Mouse (Mus musculus): ENCODE data around the gene Myh7b. TPM values are rescaled to one million over a fixed set of nuclear protein-coding genes. Genes with fewer than 3 reads are reported as not detected.

Gene Myh7b
- polyA plus RNA-seq, 1 experiment from 2014 or later: 0.34 TPM

- no peaks in the 10 kb centered on the region for H3K36me3 ChIP-seq (replicated peaks; ENCODE audit: control insufficient read depth, insufficient read depth, low read depth, low read length)
- H3K4me3 ChIP-seq (ENCODE audit: low read depth, low read length): no peak overlapping the region
- DNase-seq (ENCODE audit: low spot score) (no peak), ATAC-seq (replicated peaks; ENCODE audit: insufficient number of reproducible peaks, low FRiP score, low TSS enrichment, low read depth) (no peak)
- no peaks in the 10 kb centered on the region for H3K9me3 ChIP-seq (replicated peaks; ENCODE audit: control insufficient read depth, low read length)
- 77% methylated on average over 9 of the region's 9 CpGs for WGBS
- H3K27ac ChIP-seq (replicated peaks; ENCODE audit: low read depth, low read length): no peak overlapping the region
- H3K9ac ChIP-seq (replicated peaks; ENCODE audit: low read length): no peak overlapping the region
- no peak overlapping the region for H3K4me2 ChIP-seq (ENCODE audit: low read depth, low read length)
- no peaks in the 10 kb centered on the region for H3K27me3 ChIP-seq (ENCODE audit: control insufficient read depth, insufficient read depth, low read length)
- H3K4me1 ChIP-seq (ENCODE audit: control insufficient read depth, insufficient read depth, low read length): no peaks in the 10 kb centered on the region
Observed at GRCm38 (mm10) chr2:155576656-155577055, 34.4 kb upstream of the Myh7b start.

GRCm38 (mm10) chr2:155580331-155580730, 30.7 kb upstream of the Myh7b start:
- no peak overlapping the region for H3K4me3 ChIP-seq (ENCODE audit: low read depth, low read length)
- no peak overlapping the region for H3K9ac ChIP-seq (replicated peaks; ENCODE audit: low read length)
- no peak for ATAC-seq (replicated peaks; ENCODE audit: insufficient number of reproducible peaks, low FRiP score, low TSS enrichment, low read depth)
- DNase-seq (ENCODE audit: low spot score): no peak
- no peaks in the 10 kb centered on the region for H3K36me3 ChIP-seq (replicated peaks; ENCODE audit: control insufficient read depth, insufficient read depth, low read depth, low read length)
- no peaks in the 10 kb centered on the region for H3K4me1 ChIP-seq (ENCODE audit: control insufficient read depth, insufficient read depth, low read length)
- H3K27ac ChIP-seq (replicated peaks; ENCODE audit: low read depth, low read length): no peak overlapping the region
- no peaks in the 10 kb centered on the region for H3K27me3 ChIP-seq (ENCODE audit: control insufficient read depth, insufficient read depth, low read length)
- H3K9me3 ChIP-seq (replicated peaks; ENCODE audit: control insufficient read depth, low read length): no peaks in the 10 kb centered on the region
- no peak overlapping the region for H3K4me2 ChIP-seq (ENCODE audit: low read depth, low read length)
- 87% methylated on average over 3 of the region's 3 CpGs for WGBS

- ATAC-seq (replicated peaks; ENCODE audit: insufficient number of reproducible peaks, low FRiP score, low TSS enrichment, low read depth) (no peak), DNase-seq (ENCODE audit: low spot score) (no peak)
- 76% methylated on average over 4 of the region's 4 CpGs for WGBS
- Histone ChIP-seq H3K9me3 (replicated peaks; ENCODE audit: control insufficient read depth, low read length) (no peaks in the 10 kb centered on the region), H3K4me1 (ENCODE audit: control insufficient read depth, insufficient read depth, low read length) (no peaks in the 10 kb centered on the region), H3K4me3 (ENCODE audit: low read depth, low read length) (no peak overlapping the region), H3K27me3 (ENCODE audit: control insufficient read depth, insufficient read depth, low read length) (no peaks in the 10 kb centered on the region), H3K27ac (replicated peaks; ENCODE audit: low read depth, low read length) (no peak overlapping the region), H3K9ac (replicated peaks; ENCODE audit: low read length) (no peak overlapping the region), H3K4me2 (ENCODE audit: low read depth, low read length) (no peak overlapping the region), H3K36me3 (replicated peaks; ENCODE audit: control insufficient read depth, insufficient read depth, low read depth, low read length) (no peaks in the 10 kb centered on the region)
Observed at GRCm38 (mm10) chr2:155582384-155582995, 28.5 kb upstream of the Myh7b start.

DNA sequence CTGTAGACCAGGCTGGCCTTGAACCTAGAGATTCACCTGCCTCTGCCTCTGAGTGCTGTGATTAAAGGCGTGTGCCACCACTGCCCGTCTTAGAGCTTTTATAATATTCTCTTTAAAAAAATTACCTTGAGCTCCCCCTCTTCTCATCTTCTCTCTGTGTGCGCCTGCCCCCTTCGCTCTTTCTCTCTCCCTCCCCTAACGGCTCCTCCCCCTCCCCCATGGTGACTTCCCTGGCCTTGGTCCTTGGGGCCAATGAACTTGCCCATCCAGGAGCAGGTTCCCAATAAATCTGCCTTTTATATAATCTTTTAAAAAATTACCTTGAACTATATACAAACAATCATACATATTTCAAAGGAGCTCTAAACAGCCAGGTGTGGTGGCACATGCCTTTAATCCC, 28.0 kb upstream of the Myh7b start:
- no peak overlapping the region for H3K4me2 ChIP-seq (ENCODE audit: low read depth, low read length)
- H3K4me3 ChIP-seq (ENCODE audit: low read depth, low read length): no peak overlapping the region
- no peaks in the 10 kb centered on the region for H3K27me3 ChIP-seq (ENCODE audit: control insufficient read depth, insufficient read depth, low read length)
- H3K9ac ChIP-seq (replicated peaks; ENCODE audit: low read length): no peak overlapping the region
- 81% methylated on average over 5 of the region's 5 CpGs for WGBS
- ATAC-seq (replicated peaks; ENCODE audit: insufficient number of reproducible peaks, low FRiP score, low TSS enrichment, low read depth) (no peak), DNase-seq (ENCODE audit: low spot score) (no peak)
- no peaks in the 10 kb centered on the region for H3K4me1 ChIP-seq (ENCODE audit: control insufficient read depth, insufficient read depth, low read length)
- H3K27ac ChIP-seq (replicated peaks; ENCODE audit: low read depth, low read length): no peak overlapping the region
- no peaks in the 10 kb centered on the region for H3K9me3 ChIP-seq (replicated peaks; ENCODE audit: control insufficient read depth, low read length)
- H3K36me3 ChIP-seq (replicated peaks; ENCODE audit: control insufficient read depth, insufficient read depth, low read depth, low read length): no peaks in the 10 kb centered on the region

DNA sequence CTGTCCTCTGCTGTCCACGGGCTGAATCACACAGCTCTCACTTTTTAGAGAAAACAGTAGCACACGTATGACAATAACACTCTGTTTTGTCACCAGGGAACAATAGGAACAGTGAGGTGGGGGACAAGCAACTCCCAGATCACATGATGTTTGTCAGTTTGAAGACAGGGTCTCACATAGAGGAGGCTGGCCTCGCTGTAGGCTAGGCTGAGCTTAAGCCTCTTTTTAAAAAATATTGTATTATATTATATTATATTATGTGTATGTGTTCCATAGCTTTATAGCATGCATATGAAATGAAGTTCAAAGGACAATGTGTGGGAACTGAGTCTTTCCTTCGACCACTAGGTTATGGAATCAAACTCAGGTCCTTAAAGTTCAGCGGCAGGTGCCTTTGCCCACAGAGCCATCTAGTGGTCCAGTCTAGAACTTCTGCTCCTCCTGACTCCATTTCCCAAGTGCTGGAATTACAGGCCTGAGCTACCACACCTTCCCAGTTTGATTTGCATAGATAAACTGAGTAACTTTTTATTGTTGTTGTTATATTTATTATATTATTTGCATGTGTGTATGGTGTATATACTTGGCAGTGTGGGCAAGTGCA, 27.0 kb upstream of the Myh7b start:
- ATAC-seq (replicated peaks; ENCODE audit: insufficient number of reproducible peaks, low FRiP score, low TSS enrichment, low read depth) (0 out of 2 replicates have a peak, but pooled peaks have one; percentile 56), DNase-seq (ENCODE audit: low spot score) (peak; percentile 80)
- no peaks in the 10 kb centered on the region for H3K27me3 ChIP-seq (ENCODE audit: control insufficient read depth, insufficient read depth, low read length)
- no peaks in the 10 kb centered on the region for H3K36me3 ChIP-seq (replicated peaks; ENCODE audit: control insufficient read depth, insufficient read depth, low read depth, low read length)
- no peak overlapping the region for H3K27ac ChIP-seq (replicated peaks; ENCODE audit: low read depth, low read length)
- no peak overlapping the region for H3K9ac ChIP-seq (replicated peaks; ENCODE audit: low read length)
- H3K9me3 ChIP-seq (replicated peaks; ENCODE audit: control insufficient read depth, low read length): no peaks in the 10 kb centered on the region
- no peak overlapping the region for H3K4me3 ChIP-seq (ENCODE audit: low read depth, low read length)
- H3K4me2 ChIP-seq (ENCODE audit: low read depth, low read length): no peak overlapping the region
- 43% methylated on average over 5 of the region's 5 CpGs for WGBS
- H3K4me1 ChIP-seq (ENCODE audit: control insufficient read depth, insufficient read depth, low read length): no peaks in the 10 kb centered on the region

- 84% methylated on average over 9 of the region's 9 CpGs for WGBS
Observed at GRCm38 (mm10) chr2:155585082-155585481, 25.9 kb upstream of the Myh7b start.

GRCm38 (mm10) chr2:155585486-155585885, 25.5 kb upstream of the Myh7b start:
- DNase-seq (ENCODE audit: low spot score): no peak
- 72% methylated on average over 10 of the region's 10 CpGs for WGBS
- no peaks in the 10 kb centered on the region for H3K36me3 ChIP-seq (replicated peaks; ENCODE audit: control insufficient read depth, insufficient read depth, low read depth, low read length)
- H3K9me3 ChIP-seq (replicated peaks; ENCODE audit: control insufficient read depth, low read length): no peaks in the 10 kb centered on the region
- H3K4me2 ChIP-seq (ENCODE audit: low read depth, low read length): no peak overlapping the region
- no peaks in the 10 kb centered on the region for H3K27me3 ChIP-seq (ENCODE audit: control insufficient read depth, insufficient read depth, low read length)
- no peak overlapping the region for H3K4me3 ChIP-seq (ENCODE audit: low read depth, low read length)
- H3K4me1 ChIP-seq (ENCODE audit: control insufficient read depth, insufficient read depth, low read length): no peaks in the 10 kb centered on the region
- no peak overlapping the region for H3K27ac ChIP-seq (replicated peaks; ENCODE audit: low read depth, low read length)
- H3K9ac ChIP-seq (replicated peaks; ENCODE audit: low read length): no peak overlapping the region
- no peak for ATAC-seq (replicated peaks; ENCODE audit: insufficient number of reproducible peaks, low FRiP score, low TSS enrichment, low read depth)

More at GRCm38 (mm10) chr2:155585082-155585481, 25.9 kb upstream of the Myh7b start:
- DNase-seq (ENCODE audit: low spot score) (no peak), ATAC-seq (replicated peaks; ENCODE audit: insufficient number of reproducible peaks, low FRiP score, low TSS enrichment, low read depth) (no peak)
- Histone ChIP-seq H3K4me2 (ENCODE audit: low read depth, low read length) (no peak overlapping the region), H3K4me1 (ENCODE audit: control insufficient read depth, insufficient read depth, low read length) (no peaks in the 10 kb centered on the region), H3K27ac (replicated peaks; ENCODE audit: low read depth, low read length) (no peak overlapping the region), H3K27me3 (ENCODE audit: control insufficient read depth, insufficient read depth, low read length) (no peaks in the 10 kb centered on the region), H3K9me3 (replicated peaks; ENCODE audit: control insufficient read depth, low read length) (no peaks in the 10 kb centered on the region), H3K9ac (replicated peaks; ENCODE audit: low read length) (0 out of 2 replicates have a peak overlapping the region, but pooled peaks have one; percentile 6), H3K4me3 (ENCODE audit: low read depth, low read length) (no peak overlapping the region), H3K36me3 (replicated peaks; ENCODE audit: control insufficient read depth, insufficient read depth, low read depth, low read length) (no peaks in the 10 kb centered on the region)

DNA sequence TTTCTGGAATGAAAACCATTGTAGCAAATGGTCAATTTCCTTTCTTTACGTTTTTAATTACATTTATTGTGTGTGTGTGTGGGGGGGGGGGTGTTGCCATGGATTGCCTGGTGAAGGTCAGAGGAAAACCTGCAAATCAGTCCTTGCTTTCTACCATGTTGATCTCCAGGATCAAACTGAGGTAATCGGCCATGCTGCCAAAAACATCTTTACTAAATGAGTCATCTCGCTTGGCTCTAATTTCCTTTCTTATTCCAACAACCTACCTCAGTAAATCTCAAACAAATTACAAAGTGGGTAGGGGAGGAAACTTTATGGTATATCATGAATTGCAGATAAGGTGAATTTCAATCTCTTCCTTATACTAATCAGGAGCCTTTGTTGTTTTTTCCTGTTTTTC, 22.9 kb upstream of the Myh7b start:
- Histone ChIP-seq H3K27ac (replicated peaks; ENCODE audit: low read depth, low read length) (no peak overlapping the region), H3K27me3 (ENCODE audit: control insufficient read depth, insufficient read depth, low read length) (no peaks in the 10 kb centered on the region), H3K9me3 (replicated peaks; ENCODE audit: control insufficient read depth, low read length) (no peaks in the 10 kb centered on the region), H3K4me3 (ENCODE audit: low read depth, low read length) (no peak overlapping the region), H3K9ac (replicated peaks; ENCODE audit: low read length) (no peak overlapping the region), H3K4me2 (ENCODE audit: low read depth, low read length) (no peak overlapping the region), H3K36me3 (replicated peaks; ENCODE audit: control insufficient read depth, insufficient read depth, low read depth, low read length) (no peaks in the 10 kb centered on the region), H3K4me1 (ENCODE audit: control insufficient read depth, insufficient read depth, low read length) (no peaks in the 10 kb centered on the region)
- DNase-seq (ENCODE audit: low spot score) (no peak), ATAC-seq (replicated peaks; ENCODE audit: insufficient number of reproducible peaks, low FRiP score, low TSS enrichment, low read depth) (no peak)
- WGBS: 75% methylated on average over 3 of the region's 3 CpGs

All from embryonic facial prominence, embryonic 11.5 days (tissue).